Mouse (Mus musculus) naive thymus-derived CD4-positive, alpha-beta T cell, adult 2 months (primary cell): ENCODE measurements around the gene Cysltr2.

Experiments used
- DNase-seq: peaks from one replicate; pipeline ENCODE4 v3.0.0-alpha.2; 2011; ENCODE audit warnings: low read depth

Cysltr2 gene

DNA sequence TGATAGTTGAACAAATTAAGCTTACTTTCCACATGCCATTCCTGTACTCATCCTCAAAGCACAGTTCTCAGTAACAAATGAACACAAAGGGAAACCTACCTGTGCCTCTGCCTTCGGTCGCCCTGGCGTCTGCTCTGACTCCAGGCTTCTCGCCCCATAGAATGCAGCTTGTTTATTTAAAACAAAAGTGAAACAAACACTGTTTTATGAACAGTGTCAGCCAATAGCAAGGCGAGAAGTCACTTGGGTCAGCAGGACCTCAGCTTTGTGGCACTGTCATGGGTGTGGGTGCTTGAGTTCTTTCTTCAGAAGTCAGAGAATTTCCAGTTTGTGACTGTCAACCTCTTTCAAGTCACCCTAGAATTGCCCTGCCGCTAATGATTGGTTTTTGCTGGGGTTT is at the start of gene Cysltr2:
Cysltr2 (minus strand) TSS at position 178 of the 400 bp plus-strand sequence.
- DNase-seq, result peak; percentile 59

DNA sequence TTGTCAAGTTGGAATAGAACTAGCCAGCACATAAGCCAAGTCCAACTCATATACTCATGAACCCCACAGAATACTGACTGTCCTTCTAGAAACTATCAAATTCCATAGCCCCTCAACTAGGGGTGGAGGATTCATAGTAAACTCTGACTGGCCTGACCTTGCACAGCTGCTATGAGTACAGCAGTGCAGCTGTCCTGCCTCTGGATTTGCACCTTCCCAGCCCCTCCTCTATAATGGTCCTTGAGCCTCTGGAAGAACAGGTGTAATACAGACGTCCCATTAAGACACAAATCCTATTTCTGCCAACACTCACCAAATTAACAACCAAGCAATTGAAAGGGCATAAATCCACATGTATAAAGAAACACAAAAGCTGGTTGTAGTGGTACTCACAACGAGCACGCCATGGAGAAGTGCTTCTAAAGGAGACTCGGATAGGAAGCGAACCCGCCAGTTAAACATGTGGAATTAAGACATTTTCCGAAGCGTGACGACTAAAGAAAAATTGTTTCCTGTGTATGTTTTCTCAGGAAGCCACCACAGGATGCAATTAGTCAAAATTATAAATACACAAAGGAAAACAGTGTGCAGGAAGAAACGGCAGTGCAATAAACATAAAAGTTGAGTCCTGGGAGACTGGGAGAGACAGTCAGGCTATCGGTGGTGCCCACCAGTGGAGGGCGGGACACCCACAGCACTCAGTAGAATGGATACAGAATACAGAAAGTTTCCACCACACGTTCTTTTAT is 46.1 kb upstream of the Cysltr2 start:
- DNase-seq, result no peak

DNA sequence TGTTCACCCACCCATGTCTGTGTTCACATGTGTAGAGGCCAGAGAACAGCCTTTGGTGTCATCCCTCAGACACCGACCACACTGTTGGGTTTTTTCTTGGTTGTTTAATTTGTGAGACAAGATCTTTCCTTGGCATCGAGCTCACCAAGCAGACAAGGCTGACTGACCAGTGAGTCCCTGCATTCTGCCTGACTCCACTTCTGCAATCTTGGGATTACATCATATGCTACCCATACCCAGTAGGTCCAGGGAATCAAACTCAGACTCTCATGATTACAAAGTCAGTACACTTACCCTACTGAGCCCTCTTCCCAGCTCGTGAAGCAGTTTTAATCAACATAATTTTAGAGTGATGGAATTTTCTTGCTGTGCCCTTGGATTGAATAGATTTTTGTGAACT is 44.0 kb upstream of the Cysltr2 start:
- no peak for DNase-seq

DNA sequence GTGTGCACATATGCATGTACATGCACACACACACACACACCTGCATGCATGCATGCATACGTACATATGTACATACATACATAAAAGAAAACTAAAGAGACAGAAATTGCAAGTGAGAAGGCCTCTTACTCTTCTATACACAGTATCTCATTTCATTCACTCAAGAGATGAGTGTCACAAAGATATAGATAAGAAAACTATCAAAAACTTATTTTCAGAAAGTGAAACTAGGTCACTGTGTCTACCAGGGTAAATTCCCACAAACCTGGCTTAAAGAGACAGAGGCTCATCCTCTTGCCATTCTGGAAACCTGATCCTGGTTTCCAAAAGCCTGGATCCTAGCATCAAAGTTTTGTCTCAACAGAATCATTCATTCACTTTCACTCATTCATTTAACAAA is 39.3 kb upstream of the Cysltr2 start:
- no peak for DNase-seq

DNA sequence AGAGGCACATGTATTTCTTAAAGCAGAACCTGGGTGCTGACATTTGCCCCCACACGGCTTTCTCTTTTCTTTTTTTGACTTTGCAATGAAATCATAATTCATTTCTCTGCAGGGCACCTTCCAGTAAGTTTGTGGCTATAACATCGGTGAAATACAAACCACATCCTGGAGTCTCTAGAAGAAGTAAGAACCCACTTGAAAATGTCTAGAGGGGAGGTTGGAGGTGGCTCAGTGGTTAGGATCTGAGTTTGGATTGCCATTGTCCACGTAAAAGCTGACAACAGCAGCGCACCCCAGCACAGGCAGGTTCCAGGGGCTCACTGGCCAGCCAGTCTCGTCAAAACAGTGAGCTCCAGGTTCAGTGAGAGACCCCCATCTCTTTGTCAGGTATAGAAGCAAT is 38.8 kb upstream of the Cysltr2 start:
- DNase-seq, result peak; percentile 62

DNA sequence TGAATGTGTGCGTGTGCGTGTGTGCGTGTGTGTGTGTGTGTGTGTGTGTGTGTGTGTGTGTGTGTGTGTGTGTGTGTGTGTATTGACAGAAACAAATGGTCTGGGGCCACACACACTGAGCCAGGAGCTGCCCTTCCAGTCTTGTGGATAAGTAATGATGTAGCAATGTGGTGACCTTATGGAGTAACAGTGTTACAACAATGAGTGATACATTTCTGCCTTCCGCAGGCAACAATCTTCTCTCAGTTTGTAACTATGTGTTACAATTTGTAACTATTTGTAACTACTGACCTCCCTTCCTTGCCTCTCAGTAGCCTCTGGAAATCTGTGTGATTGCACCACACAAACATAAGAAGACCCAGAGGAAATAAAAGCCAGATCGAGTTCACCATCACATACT is 38.3 kb upstream of the Cysltr2 start:
- no peak for DNase-seq

DNA sequence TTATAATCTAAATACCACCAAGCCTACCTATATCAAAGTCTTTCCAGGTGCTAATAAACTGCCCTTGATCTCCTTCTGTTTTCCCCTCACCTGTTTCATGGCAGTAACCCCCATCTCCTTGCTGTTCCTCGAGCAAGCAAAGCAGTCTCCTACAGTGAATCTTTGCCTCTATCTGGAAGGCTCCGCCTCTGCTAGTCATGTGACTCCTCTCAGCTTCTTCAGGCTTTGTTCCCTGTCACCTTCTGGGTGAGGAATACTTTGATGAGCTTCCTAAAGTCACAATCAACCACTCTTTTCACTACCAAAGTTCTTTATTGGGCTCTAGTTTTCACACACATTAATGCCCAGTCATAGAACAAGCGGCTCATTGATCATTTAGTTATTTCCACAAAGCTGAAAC is 37.5 kb upstream of the Cysltr2 start:
- no peak for DNase-seq

DNA sequence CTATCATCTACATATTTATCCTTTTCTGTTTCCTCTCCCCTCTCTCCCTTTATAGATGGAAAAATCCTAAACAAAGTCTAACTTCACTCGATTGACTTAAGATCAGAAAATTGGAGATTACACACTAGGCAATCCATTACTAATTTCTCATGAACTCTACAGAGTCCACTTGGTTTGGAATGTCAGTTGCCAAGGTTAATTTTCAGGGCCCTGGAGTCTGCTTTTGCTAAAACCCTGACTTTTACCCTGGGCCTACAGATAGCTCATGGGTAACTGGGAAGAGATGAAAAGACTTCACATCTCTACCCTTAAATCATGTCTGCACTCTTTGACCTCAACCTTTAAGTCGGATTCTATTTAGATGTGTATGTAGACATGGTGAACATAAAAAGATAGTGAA is 34.6 kb upstream of the Cysltr2 start:
- no peak for DNase-seq

DNA sequence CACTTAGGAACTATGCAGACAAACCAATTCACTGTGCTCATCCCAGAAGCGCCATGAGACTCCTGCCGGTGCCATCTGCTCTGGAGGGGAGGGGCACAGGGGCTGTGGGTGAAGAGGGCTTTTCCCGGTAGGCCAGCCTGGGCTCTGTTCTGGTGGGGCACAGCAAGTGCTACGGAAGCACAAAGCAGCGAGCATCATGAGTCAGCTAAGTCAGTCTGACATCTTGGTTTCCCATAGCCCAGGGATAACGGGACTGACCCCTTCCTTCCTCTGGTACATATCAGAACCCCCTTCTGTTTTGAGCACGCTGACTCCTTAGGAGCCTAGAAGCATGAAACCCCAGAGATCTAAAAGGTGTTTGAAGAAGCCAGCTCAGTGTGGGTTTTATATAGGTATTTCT is 15.5 kb upstream of the Cysltr2 start:
- DNase-seq, result no peak

DNA sequence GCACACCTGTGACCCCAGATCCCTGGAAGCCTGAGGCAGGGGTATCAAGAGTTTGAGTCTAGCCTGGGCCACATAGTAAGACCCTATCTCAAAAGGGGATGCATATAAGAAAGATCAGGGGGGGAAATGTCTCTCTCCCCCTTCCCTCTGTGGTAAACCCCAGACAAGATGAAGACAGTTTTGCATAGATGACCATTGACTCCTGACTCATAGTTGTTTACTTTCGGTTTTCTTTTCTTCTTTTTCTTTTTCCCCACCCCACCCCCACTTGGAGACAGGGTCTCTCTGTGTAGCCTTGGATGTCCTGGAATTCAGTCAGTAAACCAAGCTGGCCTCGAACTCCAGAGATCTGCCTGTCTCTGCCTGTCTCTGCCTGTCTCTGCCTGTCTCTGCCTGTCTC is 9.8 kb upstream of the Cysltr2 start:
- no peak for DNase-seq

DNA sequence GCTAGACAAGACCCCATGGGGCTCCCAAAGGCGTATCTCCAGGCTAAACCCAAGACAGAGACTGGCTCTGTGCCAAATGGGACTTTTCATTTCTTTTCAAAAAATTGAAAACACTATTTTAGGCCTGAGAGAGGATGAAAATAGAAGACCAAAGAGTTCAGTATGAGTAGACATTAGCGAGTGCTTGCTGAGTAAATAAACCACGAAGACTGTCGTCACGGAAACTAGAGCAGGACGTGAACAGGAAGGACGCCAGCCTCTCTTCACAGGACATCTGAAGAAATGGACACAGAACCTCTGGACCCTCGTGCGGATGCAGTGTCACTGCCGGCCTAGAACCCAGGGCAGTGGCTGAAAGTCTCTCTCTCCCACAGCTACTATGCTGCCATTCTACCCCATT is 8.8 kb upstream of the Cysltr2 start:
- DNase-seq, result no peak

DNA sequence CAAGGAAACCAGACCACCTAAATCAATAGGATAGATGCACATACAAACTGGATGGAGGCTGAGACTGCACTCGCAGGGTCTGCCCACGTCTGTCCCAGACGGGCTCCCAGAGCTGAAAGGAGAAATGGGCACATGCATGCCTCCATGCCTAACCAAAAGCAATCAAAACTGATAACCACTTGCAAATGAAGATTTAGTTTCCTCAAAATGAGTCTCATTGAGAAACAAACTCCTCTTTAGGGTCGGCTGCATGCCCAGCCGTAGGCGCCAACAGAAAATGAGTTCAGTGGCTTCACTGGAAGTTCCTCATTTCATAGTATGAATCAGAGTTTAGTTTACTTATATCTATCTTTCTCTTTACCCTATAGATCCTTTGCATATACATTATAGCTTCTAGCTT is 7.9 kb upstream of the Cysltr2 start:
- no peak for DNase-seq

DNA sequence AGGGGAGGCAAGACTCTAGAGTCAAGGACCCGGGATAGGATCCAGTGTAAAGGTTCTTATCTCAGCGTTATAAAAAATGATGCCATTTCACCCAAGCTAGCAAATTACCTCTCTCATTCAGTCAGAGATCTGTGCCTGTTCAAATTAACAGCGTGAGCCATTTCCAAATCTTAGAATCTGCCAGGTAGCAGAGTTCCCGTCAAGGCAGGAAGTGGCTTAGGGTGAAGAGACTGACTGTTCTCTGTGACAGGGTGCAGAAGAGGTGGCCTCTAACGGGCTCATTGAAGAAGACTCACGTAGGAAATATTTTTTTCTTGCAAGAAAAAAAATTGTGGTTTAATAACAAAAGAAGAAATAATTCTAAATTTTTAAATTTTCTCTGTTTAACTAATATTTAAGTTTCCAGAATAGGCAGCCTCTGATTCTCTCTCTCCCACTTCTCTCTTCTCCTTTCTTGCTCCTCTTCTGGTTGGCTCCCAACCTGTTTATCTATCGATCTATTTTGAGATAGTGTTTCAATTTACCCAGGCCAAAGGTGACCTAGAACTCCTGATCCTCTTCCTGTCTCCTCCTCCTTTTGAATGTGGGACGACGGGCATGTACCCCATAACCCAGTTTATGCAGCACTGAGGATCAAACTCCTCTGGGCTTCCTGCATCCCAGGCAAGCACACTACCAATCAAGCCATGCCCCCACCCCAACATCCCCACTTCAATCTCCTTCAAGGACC is 3.5 kb downstream of the Cysltr2 start:
- DNase-seq, result peak; percentile 59

DNA sequence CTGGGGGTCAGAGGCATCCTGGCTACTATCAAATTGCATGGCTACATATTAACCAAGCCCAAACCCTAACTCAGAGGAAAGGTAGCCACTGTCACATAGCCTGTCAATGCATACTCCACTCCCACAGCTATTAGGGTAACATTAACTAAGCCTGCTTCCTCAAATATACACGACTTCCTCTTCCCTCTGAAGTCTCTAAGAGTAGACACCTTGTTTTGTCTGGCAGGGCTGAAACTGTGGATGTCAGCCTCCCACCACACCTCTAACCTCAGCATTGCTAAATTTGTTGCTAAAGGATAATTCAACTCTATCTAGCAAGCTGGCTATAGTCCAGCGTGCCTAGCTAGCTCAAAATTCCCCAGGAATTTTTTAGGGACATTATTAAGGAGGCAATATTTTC is 7.2 kb downstream of the Cysltr2 start:
- DNase-seq, result no peak

DNA sequence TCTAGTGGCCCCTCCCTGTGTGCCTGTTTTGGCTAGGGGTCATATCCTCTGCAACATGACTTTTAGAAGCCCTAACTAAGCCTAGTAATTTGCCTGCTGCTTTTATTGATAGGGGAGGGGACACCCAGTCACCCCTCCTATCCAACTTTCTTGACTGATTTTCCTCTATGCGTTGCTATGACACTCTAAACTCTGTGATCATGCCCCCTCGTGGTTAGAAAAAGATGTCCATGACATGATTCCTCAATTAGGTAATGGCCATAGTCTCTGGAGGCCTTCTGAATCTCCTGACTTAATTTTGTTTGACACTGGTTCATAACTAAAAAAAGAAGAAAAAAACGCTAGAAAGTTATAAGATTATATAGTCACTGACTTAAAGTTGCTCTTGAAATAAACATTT is 15.6 kb downstream of the Cysltr2 start:
- DNase-seq, result no peak

DNA sequence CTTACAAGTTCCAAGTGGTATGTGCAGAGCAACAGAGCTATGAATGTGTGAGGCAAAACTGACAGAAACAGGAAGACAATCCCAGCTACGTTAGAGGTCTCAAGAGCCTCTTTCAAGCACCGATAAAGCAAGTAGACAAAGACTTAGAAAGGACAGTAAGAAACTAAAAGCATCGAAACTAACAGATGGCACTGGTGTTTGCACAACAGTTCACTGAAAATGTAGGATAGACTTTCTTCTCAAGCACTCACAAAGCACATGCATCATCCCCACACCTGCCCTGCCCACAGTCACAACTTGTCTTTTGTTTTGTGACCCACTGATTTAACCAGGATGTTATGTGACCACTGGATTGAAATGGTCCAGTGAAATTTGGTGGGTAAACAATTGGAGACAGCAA is 17.7 kb downstream of the Cysltr2 start:
- DNase-seq, result no peak

DNA sequence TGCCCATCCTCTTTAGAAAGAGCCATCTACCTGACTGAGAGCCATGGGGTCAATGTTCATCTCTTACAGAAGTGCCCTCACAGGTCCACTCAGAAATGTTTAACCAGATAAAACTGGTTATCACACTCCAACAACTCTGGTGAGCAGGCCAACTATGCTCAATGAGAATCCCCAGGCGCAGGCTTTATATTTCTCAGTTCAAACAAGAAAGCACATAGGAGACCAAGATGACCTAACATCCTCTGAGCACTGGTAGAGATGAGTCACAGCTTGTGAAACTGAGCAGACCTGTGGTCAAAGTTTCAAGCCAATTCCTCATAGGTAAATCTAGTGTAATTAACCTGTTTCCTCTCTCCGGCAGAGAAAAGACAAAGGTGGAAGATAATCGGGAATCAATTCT is 31.6 kb downstream of the Cysltr2 start:
- no peak for DNase-seq

DNA sequence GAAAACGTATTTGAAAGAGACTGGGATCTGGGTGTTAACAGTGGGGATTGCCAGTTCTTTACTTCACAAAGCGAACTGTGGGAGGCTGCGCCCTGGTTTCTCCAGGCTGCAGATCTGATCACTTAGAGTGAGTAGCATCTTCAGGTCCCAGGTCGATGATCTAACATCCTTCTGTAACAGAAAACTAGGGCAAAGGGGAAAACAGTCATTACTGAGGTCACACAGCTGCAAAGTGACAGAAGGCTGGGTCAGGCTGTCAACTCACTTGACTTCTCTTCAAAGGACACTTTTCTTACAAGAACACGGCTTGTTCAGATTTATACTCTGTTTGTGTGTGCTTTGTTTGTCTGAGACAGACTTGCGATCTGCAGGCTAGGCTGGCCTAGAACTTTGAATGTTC is 33.5 kb downstream of the Cysltr2 start:
- no peak for DNase-seq

DNA sequence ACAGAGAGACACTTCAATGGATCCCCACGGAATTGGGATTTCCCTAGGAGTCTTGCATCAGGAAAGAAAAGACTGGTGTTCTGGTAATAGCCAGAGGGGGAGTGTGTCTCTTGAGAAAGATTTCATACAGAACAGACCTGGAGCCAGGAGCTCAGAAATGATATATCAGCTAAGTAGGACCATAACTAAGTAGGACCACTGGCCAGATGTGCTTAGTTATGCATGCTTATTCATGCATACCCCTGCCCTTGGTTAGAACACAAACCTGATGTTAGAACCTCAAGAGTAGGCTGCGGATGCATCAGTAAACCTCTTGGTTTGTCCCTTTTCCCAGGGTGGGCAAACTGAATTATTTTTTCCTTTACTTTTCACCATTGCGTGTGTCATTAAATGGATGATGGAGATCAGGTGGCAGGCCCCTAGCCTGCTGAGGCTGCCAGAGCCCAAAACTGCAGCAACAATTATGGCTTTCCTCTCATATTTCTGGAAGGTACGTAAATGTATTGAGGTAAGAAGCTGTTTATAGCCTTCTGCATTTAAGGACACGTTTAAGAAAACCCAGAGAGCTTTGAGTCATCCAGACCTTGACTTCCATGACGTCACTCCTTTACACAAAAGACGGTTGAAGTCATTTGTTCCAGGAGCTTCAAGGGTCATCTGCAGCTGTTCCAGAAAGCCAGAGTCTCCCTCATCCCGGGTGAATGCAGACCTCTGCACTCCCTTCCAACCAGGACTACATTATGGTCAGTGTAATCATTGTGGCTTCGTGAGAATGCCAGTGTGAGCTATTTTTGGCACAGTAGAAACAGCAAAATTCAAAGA is 35.0 kb downstream of the Cysltr2 start:
- no peak for DNase-seq

DNA sequence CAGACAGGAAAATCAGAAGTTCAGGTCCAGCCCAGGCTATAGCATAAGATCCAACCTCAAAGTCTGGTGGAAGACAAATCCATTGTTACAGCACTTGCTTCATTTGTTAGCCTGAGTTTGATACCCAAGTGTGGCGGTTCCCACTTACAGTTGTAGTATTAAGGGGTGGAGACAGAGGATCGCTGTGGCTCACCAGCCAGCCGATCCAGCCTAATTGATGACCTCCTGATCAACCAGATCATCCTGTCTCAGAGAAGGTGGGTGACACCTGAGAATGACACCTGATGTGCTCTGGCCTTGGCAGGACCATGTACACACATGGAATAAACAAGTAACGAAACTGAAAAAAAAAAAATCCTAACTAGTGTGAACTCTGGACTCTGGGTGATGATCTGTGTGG is 47.1 kb downstream of the Cysltr2 start:
- no peak for DNase-seq

DNA sequence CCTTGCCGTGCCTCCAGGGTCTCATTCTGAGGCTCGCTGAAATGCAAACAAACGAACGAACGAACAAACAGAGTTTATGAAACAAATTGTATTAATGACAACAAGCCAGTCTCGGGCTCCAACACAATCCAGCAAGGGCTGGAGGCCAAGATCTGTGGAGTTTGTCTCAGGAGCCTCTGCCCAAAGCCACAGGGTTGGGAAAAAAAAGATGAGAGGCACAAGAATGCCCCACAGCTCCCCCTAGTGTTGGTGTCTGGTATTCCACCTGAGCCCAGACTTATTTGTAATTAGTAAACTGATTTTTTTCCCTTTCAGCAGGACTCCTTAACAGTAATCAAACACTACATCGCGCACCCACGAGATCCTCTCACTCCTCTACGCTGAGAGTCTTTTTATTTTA is 48.6 kb downstream of the Cysltr2 start:
- DNase-seq, result peak; percentile 76

DNA sequence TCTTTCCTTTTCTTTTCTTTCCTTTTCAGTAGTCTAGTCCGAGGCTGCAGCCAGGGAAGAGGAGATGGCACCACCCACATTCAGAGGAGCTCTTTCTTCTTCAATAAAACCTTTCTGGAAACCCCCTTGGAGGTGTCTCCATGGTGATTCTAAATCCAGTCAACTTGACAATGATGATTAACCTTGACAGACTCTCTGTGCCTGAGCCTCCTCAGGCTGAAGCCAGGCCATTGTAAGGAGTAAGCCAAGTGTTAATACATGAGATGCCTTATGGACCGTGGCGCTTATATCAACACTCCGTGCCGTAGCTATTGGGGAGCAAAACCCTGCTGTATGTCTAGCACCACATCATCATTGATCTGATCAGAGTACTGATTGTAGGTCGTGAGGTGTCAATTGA is 50.8 kb downstream of the Cysltr2 start:
- DNase-seq, result no peak

DNA sequence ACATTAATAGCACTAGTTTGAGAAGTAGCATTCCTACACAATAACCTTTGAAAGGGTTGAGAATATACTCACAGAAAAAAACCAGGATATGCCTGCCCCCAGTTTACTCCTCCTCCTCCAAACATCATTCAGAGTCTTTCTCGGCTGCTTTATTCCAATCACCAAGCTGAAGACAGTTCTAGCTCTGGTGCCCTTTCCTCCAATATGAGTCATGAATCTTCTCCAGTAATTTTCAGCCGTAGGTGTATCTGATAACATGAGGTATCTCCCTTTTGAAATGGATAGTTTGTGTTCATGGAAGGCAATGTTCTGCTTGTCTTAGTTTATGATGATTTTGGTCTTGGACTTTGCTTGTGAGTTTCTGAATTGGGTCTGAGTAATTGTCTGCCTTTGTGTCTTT is 62.9 kb downstream of the Cysltr2 start:
- no peak for DNase-seq
